Mouse (Mus musculus): ENCODE results near the gene Hopx.

DNA sequence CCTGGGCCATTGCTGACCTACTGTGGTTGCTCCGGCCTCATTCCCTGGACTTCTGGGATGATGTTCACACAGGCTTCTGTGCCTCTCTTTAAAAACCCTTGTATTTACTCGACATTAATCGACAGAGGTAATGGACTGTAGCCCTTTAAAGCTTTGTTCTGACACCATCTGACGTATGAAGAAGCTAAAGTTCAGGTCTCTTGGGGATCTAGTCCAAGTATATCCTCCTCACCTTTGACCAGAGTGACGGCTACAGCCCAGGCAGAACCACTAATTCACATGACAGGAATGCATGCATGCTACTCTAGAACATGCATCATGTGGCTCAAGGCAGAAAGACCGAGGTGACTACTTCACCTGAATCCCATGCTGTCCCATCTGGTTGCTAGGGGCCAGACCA lies 14.2 kb downstream of the Hopx start:
- no peak for TF ChIP-seq NANOG (IDR thresholded peaks at IDR 0.05; ENCODE audit: borderline replicate concordance, low read length)
- TF ChIP-seq CTCF (conservative IDR thresholded peaks at IDR 0.05; ENCODE audit: low read length), result no peak
- no peak for TF ChIP-seq POU5F1 (IDR thresholded peaks at IDR 0.05; ENCODE audit: borderline replicate concordance, low read length)
